Mouse (Mus musculus) bone marrow macrophage, adult 2 months (primary cell): ENCODE measurements at regions not wholly inside any gene's neighbourhood (a gene's known extent, or its start where the extent isn't known, plus 50 kb on each side); places are given as distances from the start of the nearest gene placed in this dataset.

Experiments used
- CTCF ChIP-seq: IDR thresholded peaks from 2 replicates; pipeline ENCODE4 v1.5.1; 2012; ENCODE audit warnings: low read depth, mild to moderate bottlenecking, low read length, moderate library complexity
- POLR2A ChIP-seq: IDR thresholded peaks from 2 replicates; pipeline ENCODE4 v1.6.1; 2012; ENCODE audit warnings: mild to moderate bottlenecking, low read depth, low read length, borderline replicate concordance

DNA sequence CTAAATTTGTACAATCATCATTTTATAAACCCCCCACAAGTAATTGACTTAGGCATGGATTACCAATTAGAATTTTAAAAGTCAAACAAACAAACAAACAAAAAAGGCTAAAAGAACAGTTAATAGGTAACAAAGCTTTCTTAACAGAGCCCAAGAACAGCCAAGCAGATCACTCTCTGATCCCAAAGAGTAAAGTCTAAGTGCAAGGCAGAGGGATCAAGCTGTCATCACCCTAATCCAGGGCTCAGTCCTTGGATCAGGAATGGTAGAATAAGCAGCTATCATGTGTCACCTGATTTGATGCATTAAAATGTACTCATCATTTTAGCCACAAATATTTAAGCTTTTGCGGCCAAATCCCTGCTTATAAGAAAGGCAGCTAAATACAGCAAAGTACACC is 183.8 kb upstream of the Rps6ka3 start:
- no peak for TF ChIP-seq CTCF
- no peak for TF ChIP-seq POLR2A
